13 mouse cellular contexts compared by ENCODE assay signal in genomic region chr6:87254756-87255155, GRCm38 (mm10).
DNase-seq lines count a peak whose midpoint lies in the region; ATAC-seq and TF ChIP-seq lines count a peak whose summit lies in the region.
"Had no signal": no experiment of that assay in that cellular context is flagged by ENCODE, and none has a peak within 500 bp of the region (broad histone marks: within the 10 kb centered on the region; RNA-seq: fewer than 3 reads in every experiment).

No protein-coding gene starts in this region.

- 31% methylated on average over 7 of the region's 7 CpGs for WGBS in heart, adult 2 months
- WGBS in midbrain, postnatal 0 days: 34% methylated on average over 7 of the region's 7 CpGs
- WGBS in midbrain, embryonic 16.5 days: 19% methylated on average over 7 of the region's 7 CpGs
- 31% methylated on average over 7 of the region's 7 CpGs for WGBS in intestine, embryonic 15.5 days
- WGBS in stomach, postnatal 0 days: 38% methylated on average over 7 of the region's 7 CpGs

- no peaks in the 10 kb centered on the region for H3K27me3 ChIP-seq in heart, adult 2 months (ENCODE audit: control insufficient read depth, insufficient read depth, low read length)
- H3K27me3 ChIP-seq in midbrain, postnatal 0 days (ENCODE audit: insufficient read depth, low read length): no peaks in the 10 kb centered on the region
- no peaks in the 10 kb centered on the region for H3K27me3 ChIP-seq in midbrain, embryonic 16.5 days (ENCODE audit: control insufficient read depth, insufficient read depth, low read depth, low read length)
- H3K27me3 ChIP-seq in intestine, embryonic 15.5 days (replicated peaks): no peaks in the 10 kb centered on the region
- no peaks in the 10 kb centered on the region for H3K27me3 ChIP-seq in stomach, postnatal 0 days (ENCODE audit: control insufficient read depth, insufficient read depth, low read length)

- H3K9me3 ChIP-seq in midbrain, postnatal 0 days (ENCODE audit: low read length): no peaks in the 10 kb centered on the region
- H3K9me3 ChIP-seq in midbrain, embryonic 16.5 days (replicated peaks; ENCODE audit: control insufficient read depth, low read length, poor library complexity, severe bottlenecking): no peaks in the 10 kb centered on the region
- H3K9me3 ChIP-seq in intestine, embryonic 15.5 days: no peaks in the 10 kb centered on the region
- no peaks in the 10 kb centered on the region for H3K9me3 ChIP-seq in stomach, postnatal 0 days (ENCODE audit: control insufficient read depth, low read length)
- H3K9me3 ChIP-seq: G1E; liver, embryonic 12.5 days had no signal

- H3K4me1 ChIP-seq in heart, adult 2 months (ENCODE audit: control insufficient read depth, insufficient read depth, low read length): no peaks in the 10 kb centered on the region
- peaks cover 4% of the 10 kb centered on the region; the same call in 1 of the 2 replicates for H3K4me1 ChIP-seq in midbrain, postnatal 0 days (ENCODE audit: insufficient read depth, low read length)
- H3K4me1 ChIP-seq in midbrain, embryonic 16.5 days (ENCODE audit: control insufficient read depth, insufficient read depth, low read length): no peaks in the 10 kb centered on the region
- H3K4me1 ChIP-seq in intestine, embryonic 15.5 days (replicated peaks): no peaks in the 10 kb centered on the region
- H3K4me1 ChIP-seq in stomach, postnatal 0 days (replicated peaks; ENCODE audit: control insufficient read depth, insufficient read depth): no peaks in the 10 kb centered on the region
- H3K4me1 ChIP-seq: liver, embryonic 12.5 days had no signal

- TF ChIP-seq EP300 in heart, adult 2 months (IDR thresholded peaks at IDR 0.05; ENCODE audit: insufficient read depth, low read depth, low read length): no peak
- no peak for TF ChIP-seq EP300 in stomach, postnatal 0 days (optimal IDR thresholded peaks at IDR 0.05)

- no peaks in the 10 kb centered on the region for H3K36me3 ChIP-seq in heart, adult 2 months (ENCODE audit: control insufficient read depth, insufficient read depth, low read length)
- H3K36me3 ChIP-seq in midbrain, postnatal 0 days (ENCODE audit: insufficient read depth, low read length): no peaks in the 10 kb centered on the region
- no peaks in the 10 kb centered on the region for H3K36me3 ChIP-seq in midbrain, embryonic 16.5 days (ENCODE audit: control insufficient read depth, insufficient read depth, low read length)
- no peaks in the 10 kb centered on the region for H3K36me3 ChIP-seq in intestine, embryonic 15.5 days
- H3K36me3 ChIP-seq in stomach, postnatal 0 days (ENCODE audit: control insufficient read depth, insufficient read depth, low read length): no peaks in the 10 kb centered on the region
- H3K36me3 ChIP-seq: G1E; liver, embryonic 12.5 days had no signal

- no peak overlapping the region for H3K4me2 ChIP-seq in midbrain, postnatal 0 days (ENCODE audit: low read depth, low read length, poor library complexity, severe bottlenecking)
- H3K4me2 ChIP-seq in midbrain, embryonic 16.5 days (ENCODE audit: low read length): no peak overlapping the region
- no peak overlapping the region for H3K4me2 ChIP-seq in intestine, embryonic 15.5 days (replicated peaks)
- H3K4me2 ChIP-seq in stomach, postnatal 0 days (replicated peaks; ENCODE audit: low read depth): no peak overlapping the region
- H3K4me2 ChIP-seq: liver, embryonic 12.5 days had no signal

- no peak overlapping the region for H3K27ac ChIP-seq in heart, adult 2 months
- no peak overlapping the region for H3K27ac ChIP-seq in midbrain, postnatal 0 days (ENCODE audit: low read depth, low read length)
- H3K27ac ChIP-seq in midbrain, embryonic 16.5 days (ENCODE audit: low read length): no peak overlapping the region
- H3K27ac ChIP-seq in intestine, embryonic 15.5 days: no peak overlapping the region
- H3K27ac ChIP-seq in stomach, postnatal 0 days (replicated peaks): peak overlapping the region; percentile 53
- H3K27ac ChIP-seq: liver, embryonic 12.5 days had no signal

- TF ChIP-seq CTCF in heart, adult 2 months (IDR thresholded peaks at IDR 0.05): 0 out of 2 replicates have a peak, but pooled peaks have one; percentile 21
- TF ChIP-seq CTCF in midbrain, postnatal 0 days (IDR thresholded peaks at IDR 0.05): peak; percentile 44
- TF ChIP-seq CTCF in stomach, postnatal 0 days (IDR thresholded peaks at IDR 0.05; ENCODE audit: low read depth): peak; percentile 63

- DNase-seq in heart, adult 2 months: peak in 1 of 2 experiments; percentile 17
- DNase-seq in heart, adult 8-10 months (ENCODE audit: low spot score): no peak
- peak; percentile 21 for DNase-seq in midbrain, postnatal 0 days (ENCODE audit: low spot score)
- DNase-seq in stomach, postnatal 0 days (ENCODE audit: low spot score): peak; percentile 24
- DNase-seq in cerebellum, adult 9-11 months: no peak
- DNase-seq in spleen, postnatal 36 days (ENCODE audit: low spot score in 2 of 2): no peak
- DNase-seq: cerebellum, postnatal 36 days; right cerebral cortex, adult 18-20 months had no signal

- H3K9ac ChIP-seq in heart, adult 2 months (ENCODE audit: low read depth, low read length): no peak overlapping the region
- no peak overlapping the region for H3K9ac ChIP-seq in midbrain, postnatal 0 days (replicated peaks; ENCODE audit: low read length, poor library complexity, severe bottlenecking)
- no peak overlapping the region for H3K9ac ChIP-seq in midbrain, embryonic 16.5 days (ENCODE audit: low read depth, low read length)
- no peak overlapping the region for H3K9ac ChIP-seq in intestine, embryonic 15.5 days
- no peak overlapping the region for H3K9ac ChIP-seq in stomach, postnatal 0 days (ENCODE audit: low read length)
- H3K9ac ChIP-seq: liver, embryonic 12.5 days had no signal

- H3K79me2 ChIP-seq in heart, adult 2 months (replicated peaks; ENCODE audit: control insufficient read depth, insufficient read depth, low read length): no peaks in the 10 kb centered on the region

- intact Hi-C loops in heart, adult 2 months (cut with DNase I): no loop called here

- ATAC-seq in midbrain, postnatal 0 days (ENCODE audit: low FRiP score): no peak
- no peak for ATAC-seq in midbrain, embryonic 16.5 days
- peak; percentile 62 for ATAC-seq in intestine, embryonic 15.5 days
- ATAC-seq in stomach, postnatal 0 days (ENCODE audit: low FRiP score, low TSS enrichment): peak; percentile 38; the same call in 1 of the 2 replicates
- ATAC-seq: forebrain, embryonic 16.5 days; liver, embryonic 12.5 days had no signal

- no peak overlapping the region for H3K4me3 ChIP-seq in heart, adult 2 months
- no peak overlapping the region for H3K4me3 ChIP-seq in midbrain, postnatal 0 days (ENCODE audit: low read depth, low read length)
- no peak overlapping the region for H3K4me3 ChIP-seq in midbrain, embryonic 16.5 days (ENCODE audit: low read depth, low read length)
- H3K4me3 ChIP-seq in intestine, embryonic 15.5 days (replicated peaks): no peak overlapping the region
- H3K4me3 ChIP-seq in stomach, postnatal 0 days (ENCODE audit: low read depth, low read length): no peak overlapping the region
- H3K4me3 ChIP-seq: liver, embryonic 12.5 days had no signal

- no peak for TF ChIP-seq POLR2A in heart, adult 2 months (IDR thresholded peaks at IDR 0.05; ENCODE audit: insufficient read depth, low read depth, low read length)

Comparison
In these comparisons a context has a peak if more than half of its experiments do, and no peak if none do; other contexts are left out.
1. DNase-seq: peak in midbrain, postnatal 0 days (single experiment) and stomach, postnatal 0 days (single experiment); none in heart, adult 8-10 months (single experiment), cerebellum, adult 9-11 months (single experiment) and spleen, postnatal 36 days (0 of 2).
2. ATAC-seq: peak in intestine, embryonic 15.5 days (single experiment) and stomach, postnatal 0 days (single experiment); none in midbrain, postnatal 0 days (single experiment) and midbrain, embryonic 16.5 days (single experiment).
3. Peak in every context shown above with its lines, with median percentiles within 50 percentile points of each other: CTCF ChIP-seq.